Mouse (Mus musculus): ENCODE measurements at regions not wholly inside any gene's neighbourhood (a gene's known extent, or its start where the extent isn't known, plus 50 kb on each side); places are given as distances from the start of the nearest gene placed in this dataset.
A peak's percentile ranks its signal among the peaks of the same experiment; 100 is the strongest.

- Histone ChIP-seq H3K4me3 (ENCODE audit: low read depth, low read length) (no peak overlapping the region), H3K27me3 (replicated peaks; ENCODE audit: control insufficient read depth, insufficient read depth, low read length) (no peaks in the 10 kb centered on the region), H3K4me2 (ENCODE audit: low read length) (no peak overlapping the region), H3K36me3 (ENCODE audit: control insufficient read depth, insufficient read depth, low read length) (no peaks in the 10 kb centered on the region), H3K27ac (ENCODE audit: low read depth, low read length) (no peak overlapping the region), H3K9ac (ENCODE audit: low read length) (no peak overlapping the region), H3K4me1 (ENCODE audit: control insufficient read depth, insufficient read depth, low read length) (peaks cover 7% of the 10 kb centered on the region), H3K9me3 (replicated peaks; ENCODE audit: control insufficient read depth, low read length) (no peaks in the 10 kb centered on the region)
- ATAC-seq (no peak), DNase-seq (ENCODE audit: low spot score) (no peak)
- WGBS, result 81% methylated on average over 2 of the region's 2 CpGs
These were observed 62.1 kb upstream of the Ppp2r5a start for GRCm38 (mm10) chr1:191465170-191465569.

GRCm38 (mm10) chr1:191461811-191462491 lies 58.9 kb upstream of the Ppp2r5a start:
- 14% methylated on average over 9 of the region's 9 CpGs for WGBS
- Histone ChIP-seq H3K9me3 (replicated peaks; ENCODE audit: control insufficient read depth, low read length) (no peaks in the 10 kb centered on the region), H3K9ac (ENCODE audit: low read length) (no peak overlapping the region), H3K36me3 (ENCODE audit: control insufficient read depth, insufficient read depth, low read length) (no peaks in the 10 kb centered on the region), H3K4me3 (ENCODE audit: low read depth, low read length) (no peak overlapping the region), H3K4me2 (ENCODE audit: low read length) (no peak overlapping the region), H3K4me1 (ENCODE audit: control insufficient read depth, insufficient read depth, low read length) (peaks cover 7% of the 10 kb centered on the region), H3K27me3 (replicated peaks; ENCODE audit: control insufficient read depth, insufficient read depth, low read length) (no peaks in the 10 kb centered on the region), H3K27ac (ENCODE audit: low read depth, low read length) (0 out of 2 replicates have a peak overlapping the region, but pooled peaks have one; percentile 30)
- ATAC-seq (peak; percentile 66; the same call in 1 of the 2 replicates), DNase-seq (ENCODE audit: low spot score) (no peak)

DNA sequence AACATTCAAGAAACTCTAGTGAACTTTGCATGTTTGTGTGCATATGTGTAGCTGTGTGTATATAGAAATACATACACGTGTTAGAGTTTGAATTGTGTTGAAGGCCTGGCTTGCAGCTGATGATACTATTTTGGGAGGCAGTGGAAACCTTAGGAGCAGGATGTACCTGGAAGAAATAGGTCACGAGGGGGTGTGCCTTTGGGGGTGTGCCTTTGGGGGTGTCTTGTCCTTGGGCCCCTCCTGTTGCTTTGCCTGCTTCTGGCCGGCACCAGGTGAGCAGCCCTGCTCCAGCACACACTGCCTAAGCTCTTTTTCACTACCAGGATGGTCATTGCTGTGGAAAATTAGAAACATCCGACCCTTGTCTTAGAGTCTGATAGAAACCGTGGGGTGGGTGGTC lies 56.0 kb upstream of the Ppp2r5a start:
- Histone ChIP-seq H3K4me2 (ENCODE audit: low read length) (no peak overlapping the region), H3K9ac (ENCODE audit: low read length) (no peak overlapping the region), H3K9me3 (replicated peaks; ENCODE audit: control insufficient read depth, low read length) (no peaks in the 10 kb centered on the region), H3K4me1 (ENCODE audit: control insufficient read depth, insufficient read depth, low read length) (peaks cover 7% of the 10 kb centered on the region), H3K27ac (ENCODE audit: low read depth, low read length) (no peak overlapping the region), H3K36me3 (ENCODE audit: control insufficient read depth, insufficient read depth, low read length) (no peaks in the 10 kb centered on the region), H3K27me3 (replicated peaks; ENCODE audit: control insufficient read depth, insufficient read depth, low read length) (no peaks in the 10 kb centered on the region), H3K4me3 (ENCODE audit: low read depth, low read length) (no peak overlapping the region)
- ATAC-seq (no peak), DNase-seq (ENCODE audit: low spot score) (no peak)
- 81% methylated on average over 5 of the region's 5 CpGs for WGBS

GRCm38 (mm10) chr1:191458292-191458691 lies 55.2 kb upstream of the Ppp2r5a start:
- H3K4me2 ChIP-seq (ENCODE audit: low read length), result no peak overlapping the region
- peaks cover 7% of the 10 kb centered on the region for H3K4me1 ChIP-seq (ENCODE audit: control insufficient read depth, insufficient read depth, low read length)
- WGBS, result 82% methylated on average over 2 of the region's 2 CpGs
- no peaks in the 10 kb centered on the region for H3K36me3 ChIP-seq (ENCODE audit: control insufficient read depth, insufficient read depth, low read length)
- no peak overlapping the region for H3K9ac ChIP-seq (ENCODE audit: low read length)
- no peaks in the 10 kb centered on the region for H3K9me3 ChIP-seq (replicated peaks; ENCODE audit: control insufficient read depth, low read length)
- DNase-seq (ENCODE audit: low spot score) (no peak), ATAC-seq (no peak)
- no peaks in the 10 kb centered on the region for H3K27me3 ChIP-seq (replicated peaks; ENCODE audit: control insufficient read depth, insufficient read depth, low read length)
- no peak overlapping the region for H3K27ac ChIP-seq (ENCODE audit: low read depth, low read length)
- no peak overlapping the region for H3K4me3 ChIP-seq (ENCODE audit: low read depth, low read length)

GRCm38 (mm10) chr1:191457103-191457502 lies 54.0 kb upstream of the Ppp2r5a start:
- no peak for DNase-seq (ENCODE audit: low spot score)
- WGBS, result 76% methylated on average over 4 of the region's 4 CpGs
- Histone ChIP-seq H3K4me2 (ENCODE audit: low read length) (no peak overlapping the region), H3K27me3 (replicated peaks; ENCODE audit: control insufficient read depth, insufficient read depth, low read length) (no peaks in the 10 kb centered on the region), H3K4me3 (ENCODE audit: low read depth, low read length) (no peak overlapping the region), H3K36me3 (ENCODE audit: control insufficient read depth, insufficient read depth, low read length) (no peaks in the 10 kb centered on the region), H3K9me3 (replicated peaks; ENCODE audit: control insufficient read depth, low read length) (no peaks in the 10 kb centered on the region), H3K4me1 (ENCODE audit: control insufficient read depth, insufficient read depth, low read length) (peaks cover 3% of the 10 kb centered on the region), H3K27ac (ENCODE audit: low read depth, low read length) (no peak overlapping the region), H3K9ac (ENCODE audit: low read length) (no peak overlapping the region)
- no peak for ATAC-seq

GRCm38 (mm10) chr1:191454604-191455003 lies 51.5 kb upstream of the Ppp2r5a start:
- H3K4me3 ChIP-seq (ENCODE audit: low read depth, low read length), result no peak overlapping the region
- H3K9me3 ChIP-seq (replicated peaks; ENCODE audit: control insufficient read depth, low read length), result no peaks in the 10 kb centered on the region
- WGBS, result 63% methylated on average over 3 of the region's 3 CpGs
- no peak overlapping the region for H3K9ac ChIP-seq (ENCODE audit: low read length)
- H3K4me1 ChIP-seq (ENCODE audit: control insufficient read depth, insufficient read depth, low read length), result no peaks in the 10 kb centered on the region
- no peaks in the 10 kb centered on the region for H3K27me3 ChIP-seq (replicated peaks; ENCODE audit: control insufficient read depth, insufficient read depth, low read length)
- DNase-seq (ENCODE audit: low spot score), result no peak
- ATAC-seq, result no peak
- H3K27ac ChIP-seq (ENCODE audit: low read depth, low read length), result no peak overlapping the region
- H3K4me2 ChIP-seq (ENCODE audit: low read length), result no peak overlapping the region
- no peaks in the 10 kb centered on the region for H3K36me3 ChIP-seq (ENCODE audit: control insufficient read depth, insufficient read depth, low read length)

GRCm38 (mm10) chr1:191453589-191453988 lies 50.5 kb upstream of the Ppp2r5a start:
- WGBS, result 58% methylated on average over 3 of the region's 3 CpGs
- DNase-seq (ENCODE audit: low spot score), result no peak
- Histone ChIP-seq H3K9ac (ENCODE audit: low read length) (no peak overlapping the region), H3K4me3 (ENCODE audit: low read depth, low read length) (no peak overlapping the region), H3K36me3 (ENCODE audit: control insufficient read depth, insufficient read depth, low read length) (no peaks in the 10 kb centered on the region), H3K9me3 (replicated peaks; ENCODE audit: control insufficient read depth, low read length) (no peaks in the 10 kb centered on the region), H3K4me2 (ENCODE audit: low read length) (no peak overlapping the region), H3K27me3 (replicated peaks; ENCODE audit: control insufficient read depth, insufficient read depth, low read length) (no peaks in the 10 kb centered on the region), H3K4me1 (ENCODE audit: control insufficient read depth, insufficient read depth, low read length) (no peaks in the 10 kb centered on the region), H3K27ac (ENCODE audit: low read depth, low read length) (no peak overlapping the region)
- no peak for ATAC-seq
